Mouse (Mus musculus) hindbrain, embryonic 14.5 days (tissue): ENCODE measurements at regions not wholly inside any gene's neighbourhood (a gene's known extent, or its start where the extent isn't known, plus 50 kb on each side); places are given as distances from the start of the nearest gene placed in this dataset.
A peak's percentile ranks its signal among the peaks of the same experiment; 100 is the strongest.

ENCODE experiments used
- ATAC-seq: fragments of 200-750 bp; cut with Nextera tagmentation; 2 replicates; pipeline ENCODE4 v1.8.0; 2017; ENCODE audit warnings: moderate number of reproducible peaks, mild to moderate bottlenecking, moderate TSS enrichment, moderate library complexity; ENCODE audit not compliant: low FRiP score
- DNase-seq: peaks from one replicate; pipeline ENCODE4 v3.0.0-alpha.2; 2015; ENCODE audit warnings: low spot score
- H3K27ac ChIP-seq: fragments of 300-500 bp; sonication (generic); 2 replicates; pipeline ENCODE4 v1.5.1; 2014; ENCODE audit warnings: mild to moderate bottlenecking, moderate library complexity
- H3K27me3 ChIP-seq: fragments of 300-500 bp; sonication (generic); 2 replicates; pipeline ENCODE4 v1.6.1; 2014; ENCODE audit warnings: mild to moderate bottlenecking, low read length, mixed read lengths; ENCODE audit not compliant: control insufficient read depth, insufficient read depth
- H3K36me3 ChIP-seq: fragments of 300-500 bp; sonication (generic); replicated peaks from 2 replicates; pipeline ENCODE4 v1.6.1; 2014; ENCODE audit not compliant: control insufficient read depth, insufficient read depth
- H3K4me1 ChIP-seq: fragments of 300-500 bp; sonication (generic); replicated peaks from 2 replicates; pipeline ENCODE4 v1.6.1; 2014; ENCODE audit warnings: antibody characterized with exemption, low read length, mixed read lengths; ENCODE audit not compliant: control insufficient read depth, insufficient read depth
- H3K4me2 ChIP-seq: fragments of 300-500 bp; sonication (generic); replicated peaks from 2 replicates; pipeline ENCODE4 v1.6.1; 2014; ENCODE audit warnings: mild to moderate bottlenecking, moderate library complexity
- H3K4me3 ChIP-seq: fragments of 300-500 bp; sonication (generic); replicated peaks from 2 replicates; pipeline ENCODE4 v1.5.1; 2014; ENCODE audit warnings: mild to moderate bottlenecking, low read length
- H3K9ac ChIP-seq: fragments of 300-500 bp; sonication (generic); 2 replicates; pipeline ENCODE4 v1.6.1; 2014
- H3K9me3 ChIP-seq: fragments of 300-500 bp; sonication (generic); 2 replicates; pipeline ENCODE4 v1.6.1; 2016; ENCODE audit warnings: low read length; ENCODE audit not compliant: control insufficient read depth
- WGBS: fragments of 180-500 bp; shearing (Covaris S2); extraction: QIAGEN DNeasy Blood & Tissue Kit; methylation state at CpG from one replicate; pipeline ENCODE4 v1.1.7; 2014; 5-methylcytosine and 5-hydroxymethylcytosine counted together

GRCm38 (mm10) chr8:88023423-88023822, 64.0 kb upstream of the Zfp423 start:
- H3K4me3 ChIP-seq = no peak overlapping the region
- no peaks in the 10 kb centered on the region for H3K9me3 ChIP-seq
- no peak overlapping the region for H3K9ac ChIP-seq
- peak; percentile 77 for DNase-seq
- H3K4me2 ChIP-seq = no peak overlapping the region
- ATAC-seq = peak; percentile 79
- no peaks in the 10 kb centered on the region for H3K27me3 ChIP-seq
- no peaks in the 10 kb centered on the region for H3K4me1 ChIP-seq
- 16% methylated on average over 5 of the region's 5 CpGs for WGBS
- no peak overlapping the region for H3K27ac ChIP-seq
- H3K36me3 ChIP-seq = no peaks in the 10 kb centered on the region

DNA sequence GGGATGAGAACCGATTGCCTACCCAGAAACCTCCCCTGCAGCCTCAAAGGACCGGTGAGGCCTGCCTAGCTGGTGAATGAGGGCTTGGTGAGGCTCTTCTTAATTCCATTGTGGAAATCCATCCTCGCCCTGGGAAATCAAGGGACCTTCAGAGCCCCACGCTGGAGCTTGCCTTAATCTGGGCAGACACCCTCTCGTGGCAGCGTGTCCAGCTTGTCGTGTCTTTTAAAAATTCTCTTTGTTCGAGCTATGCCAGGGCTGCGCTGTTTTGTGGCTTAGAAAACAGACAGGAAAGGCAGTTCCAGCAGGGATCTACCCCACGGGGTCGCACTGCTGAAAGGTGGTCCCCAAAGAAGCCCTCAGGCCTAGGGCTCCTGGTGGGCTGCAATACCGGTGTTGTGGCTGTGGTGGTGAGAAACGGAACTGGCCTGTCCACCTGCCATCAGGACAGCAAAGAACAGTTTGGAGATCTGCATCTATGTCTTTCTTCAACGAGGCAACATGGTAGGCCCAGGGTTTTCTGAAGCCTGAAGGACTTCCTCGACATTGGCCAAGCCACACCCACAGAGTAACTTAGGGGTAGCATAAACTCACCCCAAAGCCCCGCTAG, 63.5 kb upstream of the Zfp423 start:
- Histone ChIP-seq H3K9me3 (no peaks in the 10 kb centered on the region), H3K27ac (no peak overlapping the region), H3K4me3 (no peak overlapping the region), H3K9ac (no peak overlapping the region), H3K4me2 (no peak overlapping the region), H3K4me1 (no peaks in the 10 kb centered on the region), H3K36me3 (no peaks in the 10 kb centered on the region), H3K27me3 (no peaks in the 10 kb centered on the region)
- no peak for ATAC-seq
- 56% methylated on average over 16 of the region's 16 CpGs for WGBS
- DNase-seq = no peak

DNA sequence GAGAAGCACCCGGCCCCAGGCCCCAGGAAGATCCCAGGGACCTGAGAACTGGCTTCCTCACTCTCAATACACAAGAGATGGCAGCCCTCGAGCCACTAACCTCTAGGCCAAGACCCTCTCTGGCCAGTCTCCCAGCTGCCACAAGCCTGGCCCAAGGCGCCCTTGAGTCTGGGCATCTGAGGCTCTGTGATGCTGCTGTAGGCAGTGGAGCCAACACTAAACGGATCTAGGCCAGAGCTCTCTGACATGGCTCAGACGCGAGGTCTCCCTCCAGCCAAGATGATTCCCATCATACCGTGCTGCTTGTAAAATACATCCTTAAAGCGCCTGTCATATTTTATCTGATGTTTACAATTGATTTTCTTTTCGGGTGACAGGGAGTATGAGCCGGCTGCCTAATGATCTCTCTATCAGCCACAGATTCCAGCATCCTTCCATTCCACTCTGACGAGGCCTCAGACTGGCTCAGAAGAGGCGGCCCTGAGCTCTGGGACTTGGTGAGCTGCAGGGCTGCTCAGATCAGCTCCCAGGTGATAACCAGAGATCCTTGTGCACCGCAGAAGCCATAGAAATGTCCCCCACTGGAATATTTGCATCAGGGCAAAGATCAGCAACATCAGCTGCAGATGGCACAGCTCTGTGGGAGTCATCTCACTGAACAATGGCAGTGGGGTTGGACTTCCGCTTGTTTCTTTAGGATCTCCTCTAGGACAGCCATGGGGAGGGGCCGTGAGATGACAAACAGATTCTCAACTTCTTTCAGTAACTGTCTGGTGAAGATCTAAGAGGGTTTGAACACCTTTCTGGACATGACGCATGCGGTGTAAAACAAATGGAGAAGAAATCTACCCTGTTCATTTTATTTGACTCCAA, 60.1 kb upstream of the Zfp423 start:
- Histone ChIP-seq H3K27me3 (no peaks in the 10 kb centered on the region), H3K4me1 (no peaks in the 10 kb centered on the region), H3K9ac (no peak overlapping the region), H3K36me3 (no peaks in the 10 kb centered on the region), H3K4me3 (no peak overlapping the region), H3K4me2 (no peak overlapping the region), H3K27ac (no peak overlapping the region), H3K9me3 (no peaks in the 10 kb centered on the region)
- DNase-seq (no peak), ATAC-seq (no peak)
- 67% methylated on average over 17 of the region's 17 CpGs for WGBS

DNA sequence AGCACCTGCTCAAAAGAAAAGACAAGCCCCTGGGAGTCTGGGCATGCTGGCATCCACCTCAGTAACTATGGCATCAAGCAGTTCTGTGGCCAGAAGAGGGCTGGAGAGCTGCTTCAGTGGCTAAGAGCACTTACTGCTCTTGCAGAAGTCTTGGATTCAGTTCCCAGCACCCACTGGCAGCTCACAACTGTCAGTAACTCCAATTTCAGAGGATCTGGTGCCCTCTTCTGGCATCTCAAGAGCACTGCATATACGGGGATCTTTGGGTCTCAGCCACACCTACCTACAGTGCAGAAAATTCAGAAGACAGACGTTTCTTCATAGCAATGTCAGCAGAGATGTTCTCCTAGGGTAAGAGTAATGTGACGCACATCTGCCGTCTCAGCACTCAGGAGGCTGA, 59.1 kb upstream of the Zfp423 start:
- WGBS = 96% methylated on average over 4 of the region's 4 CpGs
- no peak overlapping the region for H3K27ac ChIP-seq
- no peak for DNase-seq

DNA sequence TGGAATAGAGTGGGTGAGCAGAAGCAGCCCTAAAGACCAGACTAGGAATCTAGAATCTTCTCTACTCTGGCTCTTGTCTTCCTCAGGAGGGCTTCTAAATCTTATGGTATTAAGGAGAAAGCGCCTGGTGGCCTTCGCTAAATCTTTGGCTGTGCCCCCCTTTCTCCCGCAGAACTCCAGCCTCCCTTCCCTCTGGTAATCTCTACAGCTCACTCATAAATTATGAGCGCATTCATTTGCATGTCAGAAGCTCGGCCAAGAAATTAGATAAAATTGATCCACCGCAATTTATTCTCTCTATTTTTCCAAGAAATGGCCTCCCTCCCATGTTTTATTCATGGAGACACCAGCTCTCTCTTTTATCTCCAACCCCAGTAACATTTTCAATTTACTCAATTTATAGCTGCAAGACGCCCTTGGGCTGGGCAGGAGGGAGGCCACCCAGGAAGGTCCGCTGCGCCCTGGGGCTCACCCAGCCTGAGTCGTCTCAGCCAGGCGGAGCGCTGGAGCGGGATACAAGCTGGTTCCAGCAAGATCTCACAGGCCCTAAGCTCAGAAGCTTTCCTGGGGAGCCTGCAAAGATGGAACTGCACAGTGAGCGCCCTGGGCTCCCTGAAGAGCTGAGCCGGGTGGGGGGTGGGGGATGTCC, 52.9 kb upstream of the Zfp423 start:
- 36% methylated on average over 15 of the region's 15 CpGs for WGBS
- peak; percentile 53; the same call in 1 of the 2 replicates for ATAC-seq
- H3K4me1 ChIP-seq = peaks cover 12% of the 10 kb centered on the region
- no peak overlapping the region for H3K4me2 ChIP-seq
- H3K27ac ChIP-seq = peak overlapping the region; percentile 67
- no peak overlapping the region for H3K4me3 ChIP-seq
- H3K9me3 ChIP-seq = no peaks in the 10 kb centered on the region
- H3K9ac ChIP-seq = no peak overlapping the region
- no peaks in the 10 kb centered on the region for H3K27me3 ChIP-seq
- no peaks in the 10 kb centered on the region for H3K36me3 ChIP-seq
- peak; percentile 41 for DNase-seq

More for the DNA sequence above, 59.1 kb upstream of the Zfp423 start:
- H3K9me3 ChIP-seq = no peaks in the 10 kb centered on the region
- H3K9ac ChIP-seq = no peak overlapping the region
- no peak overlapping the region for H3K4me3 ChIP-seq
- no peak overlapping the region for H3K4me2 ChIP-seq
- no peak for ATAC-seq
- no peaks in the 10 kb centered on the region for H3K4me1 ChIP-seq
- no peaks in the 10 kb centered on the region for H3K36me3 ChIP-seq
- no peaks in the 10 kb centered on the region for H3K27me3 ChIP-seq

- Histone ChIP-seq H3K4me1 (peaks cover 12% of the 10 kb centered on the region), H3K9ac (no peak overlapping the region), H3K9me3 (no peaks in the 10 kb centered on the region), H3K27me3 (no peaks in the 10 kb centered on the region), H3K36me3 (no peaks in the 10 kb centered on the region), H3K4me3 (no peak overlapping the region), H3K27ac (no peak overlapping the region), H3K4me2 (no peak overlapping the region)
- 52% methylated on average over 3 of the region's 3 CpGs for WGBS
- no peak for DNase-seq
- ATAC-seq = no peak
Measured at GRCm38 (mm10) chr8:88010566-88010965, 51.2 kb upstream of the Zfp423 start.

DNA sequence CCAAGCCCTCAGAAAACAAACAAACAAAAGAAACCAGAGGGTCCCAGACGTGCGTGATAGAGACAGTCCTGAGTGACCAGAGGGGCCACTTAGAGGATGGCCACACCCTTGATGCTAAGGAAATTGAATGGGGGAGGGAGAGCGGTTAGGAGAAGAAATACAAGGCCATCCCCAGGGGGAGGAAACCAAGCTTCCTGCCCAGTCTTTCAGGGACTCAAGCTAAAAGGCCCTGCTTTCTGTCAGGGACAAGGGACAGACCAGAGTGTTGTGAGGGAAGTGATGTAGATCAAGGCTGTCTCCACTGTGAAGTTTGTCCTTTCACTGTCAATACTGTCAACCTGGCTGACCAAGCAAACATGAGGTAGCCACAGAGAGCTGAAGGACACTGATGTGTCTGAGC, 50.5 kb upstream of the Zfp423 start:
- no peak overlapping the region for H3K9ac ChIP-seq
- H3K27ac ChIP-seq = no peak overlapping the region
- 76% methylated on average over 3 of the region's 3 CpGs for WGBS
- peaks cover 12% of the 10 kb centered on the region for H3K4me1 ChIP-seq
- no peaks in the 10 kb centered on the region for H3K27me3 ChIP-seq
- H3K4me3 ChIP-seq = no peak overlapping the region
- DNase-seq (no peak), ATAC-seq (no peak)
- no peaks in the 10 kb centered on the region for H3K36me3 ChIP-seq
- H3K9me3 ChIP-seq = no peaks in the 10 kb centered on the region
- H3K4me2 ChIP-seq = no peak overlapping the region
